Mouse (Mus musculus): ENCODE results near the gene Cntnap1.

Cntnap1 gene

DNA sequence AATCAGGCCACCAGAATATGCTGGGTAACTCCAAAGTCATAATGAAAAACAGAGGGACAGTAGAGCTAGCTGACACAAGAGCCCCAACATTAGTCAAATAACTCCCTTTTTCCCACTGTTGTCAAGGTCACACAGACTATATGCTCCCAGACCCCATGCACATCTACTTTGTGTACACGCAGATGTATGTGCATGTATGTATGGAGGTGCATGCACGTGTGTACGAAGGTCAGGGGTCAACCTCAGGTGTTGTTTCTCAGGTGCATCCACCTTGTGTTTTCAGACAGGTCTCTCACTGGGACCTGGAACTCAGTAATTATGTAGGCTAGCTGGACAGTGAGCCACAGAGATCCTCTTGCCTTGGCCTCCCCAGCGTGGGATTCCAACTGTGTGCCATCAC, 15.1 kb downstream of the Cntnap1 start:
- no peak for DNase-seq (ENCODE audit: low read depth, low spot score)

DNA sequence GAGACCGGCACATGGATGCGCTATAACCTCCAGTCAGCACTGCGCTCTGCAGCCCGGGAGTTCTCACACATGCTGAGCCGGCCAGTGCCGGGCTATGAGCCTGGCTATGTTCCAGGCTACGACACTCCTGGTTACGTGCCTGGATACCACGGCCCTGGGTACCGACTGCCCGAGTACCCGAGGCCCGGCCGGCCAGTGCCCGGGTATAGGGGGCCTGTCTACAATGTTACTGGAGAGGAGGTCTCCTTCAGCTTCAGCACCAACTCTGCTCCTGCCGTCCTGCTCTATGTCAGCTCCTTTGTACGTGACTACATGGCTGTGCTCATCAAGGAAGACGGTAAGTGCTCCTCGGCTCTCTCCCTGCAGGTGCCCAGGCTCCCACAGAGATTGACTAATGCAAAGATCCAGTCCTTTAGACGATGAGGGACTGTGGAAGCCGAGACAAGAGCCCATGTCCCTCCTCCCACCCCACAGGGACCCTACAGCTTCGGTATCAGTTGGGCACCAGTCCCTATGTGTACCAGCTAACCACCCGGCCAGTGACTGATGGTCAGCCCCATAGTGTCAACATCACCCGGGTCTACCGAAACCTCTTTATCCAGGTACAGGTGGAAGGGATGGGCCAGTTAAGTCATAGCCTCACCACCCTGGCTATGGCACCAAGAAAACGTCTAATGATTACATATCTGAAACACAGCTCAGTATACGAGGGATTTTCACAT, 16.4 kb downstream of the Cntnap1 start:
- no peak for DNase-seq (ENCODE audit: low read depth, low spot score)

DNA sequence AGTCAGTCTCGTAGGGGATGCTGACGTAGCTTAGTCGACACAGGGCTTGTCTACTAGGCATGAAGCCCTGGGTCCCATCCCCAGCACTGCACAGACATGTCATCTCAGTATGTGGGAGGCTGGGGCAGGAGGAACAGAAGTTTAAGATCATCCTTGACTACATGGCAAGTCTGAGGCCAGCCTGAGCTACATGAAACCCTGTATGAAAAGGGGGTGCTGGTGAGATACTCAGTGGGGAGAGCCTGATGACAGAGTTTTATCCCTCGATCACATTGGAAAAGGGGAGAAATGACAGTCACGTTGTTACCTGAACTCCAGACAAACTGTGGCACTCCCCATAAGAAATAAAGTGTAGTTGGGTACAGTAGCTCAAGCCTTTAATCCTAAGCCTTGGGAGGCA, 17.2 kb downstream of the Cntnap1 start:
- no peak for DNase-seq (ENCODE audit: low read depth, low spot score)

DNA sequence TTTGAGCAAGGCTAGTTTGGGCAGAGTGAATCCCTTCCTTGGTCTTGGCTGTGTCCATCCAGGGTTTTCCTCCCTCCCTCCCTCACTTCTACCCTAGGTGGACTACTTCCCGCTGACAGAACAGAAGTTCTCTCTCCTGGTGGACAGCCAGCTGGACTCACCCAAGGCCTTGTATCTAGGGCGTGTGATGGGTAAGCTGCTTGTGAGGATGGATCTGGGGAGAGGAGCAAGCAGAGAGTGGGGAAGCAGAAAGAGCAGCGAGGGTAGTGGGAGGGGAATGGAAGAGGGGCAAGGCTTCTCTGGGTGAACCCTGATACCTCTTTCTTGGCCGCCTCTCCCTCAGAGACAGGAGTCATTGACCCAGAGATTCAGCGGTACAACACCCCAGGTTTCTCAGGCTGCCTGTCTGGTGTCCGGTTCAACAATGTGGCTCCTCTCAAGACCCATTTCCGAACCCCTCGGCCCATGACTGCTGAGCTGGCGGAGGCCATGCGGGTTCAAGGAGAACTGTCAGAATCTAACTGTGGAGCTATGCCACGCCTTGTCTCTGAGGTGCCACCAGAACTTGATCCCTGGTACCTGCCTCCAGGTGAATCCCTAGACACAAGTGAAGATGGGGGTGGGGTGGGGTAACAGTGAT, 18.0 kb downstream of the Cntnap1 start:
- no peak for DNase-seq (ENCODE audit: low read depth, low spot score)

DNA sequence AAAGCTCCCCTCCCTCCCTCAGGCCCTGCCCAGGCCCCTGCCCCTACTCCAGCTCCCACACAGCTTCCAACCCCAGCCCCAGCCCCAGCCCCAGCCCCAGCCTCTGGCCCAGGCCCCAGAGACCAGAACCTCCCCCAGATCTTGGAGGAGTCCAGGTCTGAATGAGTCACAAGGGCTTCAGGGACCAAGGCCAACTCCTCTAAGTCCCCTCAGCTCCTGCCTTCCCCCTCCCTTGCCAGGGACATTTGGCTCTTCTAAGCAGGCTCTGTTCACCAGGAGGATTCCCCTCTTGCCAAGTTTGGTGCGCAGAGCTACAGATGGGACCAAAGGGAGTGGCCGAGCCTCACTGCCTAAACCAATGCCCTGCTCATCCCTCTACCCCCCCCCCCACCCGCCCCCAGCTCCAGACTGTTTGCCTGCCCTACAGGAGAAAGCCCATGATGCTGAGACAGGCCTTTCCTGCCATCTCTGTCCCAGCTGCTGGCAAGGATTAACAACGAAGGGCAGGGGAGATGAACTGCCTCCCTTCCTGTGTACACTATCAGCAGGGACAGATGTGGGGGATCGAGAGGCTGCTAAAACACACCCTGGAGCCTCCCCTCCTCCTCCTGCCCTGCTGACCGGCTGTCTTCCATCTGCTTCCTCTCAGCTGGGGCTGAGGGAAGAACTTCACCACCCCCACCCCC, 19.3 kb downstream of the Cntnap1 start:
- DNase-seq (ENCODE audit: low read depth, low spot score) = peak; percentile 77

DNA sequence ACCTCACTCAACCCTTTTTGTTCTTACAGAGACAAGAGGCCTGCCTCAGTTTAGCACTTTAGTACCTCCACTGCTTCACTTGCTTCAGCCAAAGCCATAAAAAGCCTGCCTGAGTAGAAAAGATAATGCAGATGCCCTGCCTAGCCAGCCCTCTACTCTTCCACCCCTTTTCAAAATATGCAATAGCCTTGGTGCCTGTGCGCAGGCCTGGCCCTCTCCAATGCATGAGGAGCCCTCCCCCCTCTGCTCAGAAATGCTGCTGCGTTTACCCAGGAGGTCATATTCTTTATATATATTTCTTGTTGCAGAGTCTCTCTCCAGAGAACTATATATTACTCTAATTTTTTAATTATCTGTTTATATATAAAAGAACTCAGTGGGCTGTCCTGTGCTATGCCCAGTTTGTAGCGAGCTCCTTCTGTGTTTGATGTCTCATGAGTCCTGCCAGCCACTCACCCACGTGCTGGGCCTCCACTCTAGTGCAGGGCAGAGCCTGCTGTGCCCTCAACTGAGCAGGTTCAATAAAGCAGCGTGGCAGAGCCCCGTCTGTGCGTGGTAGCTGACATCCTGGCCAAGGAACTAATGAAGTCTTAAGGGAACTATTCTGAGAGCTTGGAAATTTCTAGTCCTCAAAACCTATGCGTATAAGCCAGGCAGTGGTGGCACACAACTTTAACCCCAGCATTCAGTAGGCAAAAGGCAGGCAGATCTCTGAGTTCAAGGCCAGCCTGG, 20.0 kb downstream of the Cntnap1 start:
- DNase-seq (ENCODE audit: low read depth, low spot score) = no peak

DNA sequence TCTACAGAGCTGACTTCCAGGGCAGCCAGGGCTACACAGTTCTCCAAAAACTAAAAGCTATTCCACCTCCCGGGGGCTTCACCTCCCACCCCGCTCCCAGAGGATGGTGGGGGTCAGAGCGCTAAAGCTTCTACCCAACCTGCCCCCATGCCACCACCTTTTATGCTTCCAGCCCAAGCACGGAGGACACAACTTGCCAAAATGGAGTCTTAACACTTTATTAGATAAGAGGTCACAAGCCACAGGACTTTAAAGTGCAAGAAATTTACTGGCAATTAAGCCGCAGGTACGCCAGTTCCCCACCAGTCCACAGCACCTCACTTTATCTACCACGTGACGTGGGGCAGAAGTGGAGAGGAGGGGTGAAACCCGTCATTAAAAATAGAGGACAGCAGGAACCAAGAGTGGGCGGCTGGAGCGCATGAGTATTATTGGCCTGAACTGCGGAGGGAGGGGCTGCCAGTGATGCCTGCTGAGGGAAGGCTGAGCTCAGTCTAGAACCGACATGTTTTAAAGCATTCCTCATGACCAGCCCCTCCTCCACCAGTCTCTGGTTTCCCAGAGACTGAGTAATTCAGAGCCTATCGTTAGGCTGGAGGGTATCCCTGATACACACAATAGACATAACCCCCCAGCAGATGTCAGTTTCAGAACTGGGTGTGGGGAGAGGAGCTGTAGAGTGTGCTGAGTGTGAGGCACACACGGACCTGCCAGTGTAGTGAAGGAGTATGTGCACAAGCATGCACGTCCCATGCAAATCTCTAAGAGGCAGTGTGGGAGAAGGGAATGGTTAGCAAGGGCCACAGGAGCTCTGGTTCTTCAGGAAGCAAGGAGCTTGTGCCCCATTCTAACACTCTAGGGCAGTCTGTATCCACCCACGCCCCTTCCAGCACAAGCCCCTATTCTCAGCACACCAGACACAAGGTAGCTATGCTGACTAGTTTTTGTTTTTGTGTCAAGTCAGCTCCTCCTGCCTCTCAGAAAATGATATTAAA, 20.9 kb downstream of the Cntnap1 start:
- DNase-seq (ENCODE audit: low read depth, low spot score) = no peak

DNA sequence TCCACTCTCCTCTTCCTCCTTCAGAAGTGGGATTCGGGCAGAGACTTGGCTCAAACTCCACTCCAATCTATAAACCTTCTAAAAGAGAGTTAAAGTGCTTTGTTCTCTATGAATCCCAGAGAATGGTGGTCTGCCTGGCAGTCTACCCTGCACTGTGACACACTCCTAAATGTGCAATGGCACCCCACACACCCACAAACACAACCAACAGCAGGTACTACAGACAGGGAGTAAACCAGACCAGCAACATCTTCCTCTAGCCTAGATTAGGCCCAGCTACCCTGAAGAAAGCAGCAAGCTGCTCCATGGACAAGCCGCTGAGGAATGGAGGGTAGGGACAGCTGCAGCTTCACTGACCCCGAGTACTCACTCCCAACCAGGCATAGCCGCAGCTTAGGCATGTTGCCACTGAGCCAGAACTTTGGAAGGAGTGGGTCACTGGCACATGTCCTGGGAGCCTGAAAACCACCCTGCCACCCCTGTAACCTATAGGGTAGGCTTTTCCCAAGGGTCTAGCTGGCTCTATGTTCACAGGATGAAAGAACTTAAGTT, 21.7 kb downstream of the Cntnap1 start:
- no peak for DNase-seq (ENCODE audit: low read depth, low spot score)

DNA sequence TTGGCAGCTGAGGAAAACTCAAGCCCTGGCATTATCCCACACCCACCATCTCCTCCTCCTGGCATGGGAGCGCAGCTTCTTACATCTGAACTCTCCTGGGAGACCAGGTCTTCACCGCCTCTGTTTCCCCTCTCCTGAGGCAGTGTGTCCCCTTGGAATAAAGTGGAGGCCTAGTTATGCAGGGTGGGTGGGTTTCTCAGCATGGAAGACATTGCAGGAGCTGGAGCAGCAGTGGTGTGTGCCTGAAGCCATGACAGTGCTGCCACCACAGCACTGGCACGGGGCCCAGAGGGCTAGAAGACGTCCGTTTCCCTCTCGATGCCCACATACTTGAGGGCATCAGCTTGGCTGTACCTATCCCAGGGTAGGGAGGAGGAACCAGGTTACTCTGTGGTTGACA, 22.3 kb downstream of the Cntnap1 start:
- no peak for DNase-seq (ENCODE audit: low read depth, low spot score)

DNA sequence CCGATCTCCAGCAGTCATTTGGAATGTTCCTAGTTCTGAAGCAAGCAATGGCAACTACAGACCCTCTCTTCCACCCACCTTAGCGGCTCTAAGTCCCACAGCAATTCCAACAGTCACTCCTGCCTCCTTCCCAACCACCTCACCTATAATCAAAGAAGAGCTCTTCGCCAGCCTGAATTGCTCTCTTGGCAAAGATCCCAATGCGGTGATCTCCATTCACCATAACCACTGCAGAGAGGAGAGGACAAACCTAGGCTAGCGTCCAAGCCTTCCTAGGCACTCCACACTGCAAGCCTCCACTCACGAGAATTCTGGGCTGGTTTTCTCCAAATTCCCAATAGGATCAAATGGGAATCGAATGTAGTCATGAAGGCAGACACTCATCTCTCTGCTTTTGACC, 22.8 kb downstream of the Cntnap1 start:
- DNase-seq (ENCODE audit: low read depth, low spot score) = no peak

DNA sequence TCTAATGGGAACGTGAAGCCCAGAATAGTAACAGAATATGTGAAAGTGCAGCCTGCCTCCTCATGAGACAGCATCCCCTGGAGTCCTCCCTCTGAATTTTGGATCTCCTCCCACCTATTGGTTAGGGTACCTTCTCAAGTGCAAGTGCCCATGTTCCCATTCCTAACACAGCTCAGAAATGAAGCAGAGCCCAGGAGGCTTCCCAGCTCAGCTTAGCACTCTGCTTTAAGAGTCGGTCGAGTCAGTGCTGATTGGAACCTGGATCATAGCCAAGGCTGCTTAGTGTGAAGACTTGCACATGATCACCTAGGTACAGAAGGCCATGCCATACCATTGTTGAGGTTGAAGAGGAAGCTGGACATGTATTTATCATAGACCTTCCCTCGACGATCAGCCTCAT, 23.8 kb downstream of the Cntnap1 start:
- no peak for DNase-seq (ENCODE audit: low read depth, low spot score)

DNA sequence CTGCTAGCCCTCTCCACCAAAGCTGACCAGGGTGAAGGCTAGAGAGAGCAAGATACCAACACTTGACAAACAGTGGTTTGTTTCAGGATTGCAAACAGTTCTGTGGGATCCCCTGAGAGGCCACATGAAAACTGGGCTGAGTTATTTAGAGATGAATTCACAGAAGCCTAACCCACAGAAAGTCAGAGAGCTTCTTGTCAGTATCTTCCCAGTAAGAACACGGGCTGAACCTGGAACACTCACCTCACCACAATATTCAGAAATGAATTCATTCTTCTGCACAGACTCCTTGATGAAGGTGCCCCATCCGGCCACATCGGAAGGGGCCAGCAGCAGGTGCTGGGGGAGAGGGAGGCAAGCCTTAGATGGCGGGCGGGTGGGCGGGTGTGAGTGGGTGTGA, 24.3 kb downstream of the Cntnap1 start:
- DNase-seq (ENCODE audit: low read depth, low spot score) = no peak

DNA sequence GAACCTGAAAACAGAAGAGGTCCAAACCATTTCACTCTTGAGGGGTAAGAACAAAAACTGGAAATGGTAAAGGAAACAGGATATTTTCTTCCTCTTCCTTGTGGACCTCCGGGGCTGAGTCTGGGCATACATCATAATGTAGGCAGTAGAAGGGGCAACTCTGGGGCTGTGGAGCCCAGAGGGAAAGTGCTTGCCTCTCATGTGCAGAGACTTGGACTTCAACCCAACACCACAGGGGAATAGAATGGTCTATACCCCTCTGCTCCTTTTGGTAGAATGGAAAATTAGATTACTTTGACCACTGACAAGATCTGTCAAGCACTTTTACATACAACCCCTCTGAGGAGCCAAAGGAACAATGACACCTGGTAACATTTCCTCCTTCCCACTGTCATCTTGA, 24.8 kb downstream of the Cntnap1 start:
- no peak for DNase-seq (ENCODE audit: low read depth, low spot score)

DNA sequence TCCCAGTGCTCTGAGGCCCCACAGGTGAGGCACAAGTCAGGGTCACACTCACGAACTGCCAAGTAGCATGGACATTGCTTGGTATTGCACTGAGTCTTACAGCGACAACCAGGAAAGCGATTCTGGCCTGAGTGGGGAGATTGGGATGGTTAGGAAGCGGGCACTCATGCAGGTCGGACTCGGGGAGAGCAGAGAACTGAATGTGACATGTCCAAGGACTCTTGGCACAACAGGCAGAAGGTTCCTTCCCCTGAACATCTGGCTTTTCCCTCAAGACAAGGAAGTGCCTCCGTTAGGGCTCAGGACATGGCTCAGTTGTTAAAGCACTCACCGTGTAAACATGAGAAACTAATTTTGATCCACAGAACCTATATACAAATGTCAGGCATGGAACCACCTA, 25.2 kb downstream of the Cntnap1 start:
- DNase-seq (ENCODE audit: low read depth, low spot score) = no peak

DNA sequence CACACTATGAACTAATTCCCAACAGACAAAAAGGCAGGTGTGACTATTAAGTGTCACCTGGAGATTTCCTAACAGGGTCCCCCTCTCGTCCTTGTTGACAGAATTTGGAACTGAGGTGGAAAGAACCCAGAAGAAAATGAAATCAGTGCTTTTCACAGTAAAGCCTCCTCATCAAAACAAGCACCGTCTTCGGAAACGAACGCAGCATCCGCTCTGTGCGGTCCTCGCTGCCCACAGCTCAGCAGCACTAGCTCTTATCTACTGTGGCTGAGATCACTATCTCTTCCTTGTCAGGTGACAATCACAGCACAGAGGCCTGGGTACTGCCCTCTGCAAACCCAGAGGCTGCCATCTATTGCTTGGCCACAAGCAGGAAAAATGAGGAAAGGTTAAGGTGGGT, 25.9 kb downstream of the Cntnap1 start:
- DNase-seq (ENCODE audit: low read depth, low spot score) = no peak

DNA sequence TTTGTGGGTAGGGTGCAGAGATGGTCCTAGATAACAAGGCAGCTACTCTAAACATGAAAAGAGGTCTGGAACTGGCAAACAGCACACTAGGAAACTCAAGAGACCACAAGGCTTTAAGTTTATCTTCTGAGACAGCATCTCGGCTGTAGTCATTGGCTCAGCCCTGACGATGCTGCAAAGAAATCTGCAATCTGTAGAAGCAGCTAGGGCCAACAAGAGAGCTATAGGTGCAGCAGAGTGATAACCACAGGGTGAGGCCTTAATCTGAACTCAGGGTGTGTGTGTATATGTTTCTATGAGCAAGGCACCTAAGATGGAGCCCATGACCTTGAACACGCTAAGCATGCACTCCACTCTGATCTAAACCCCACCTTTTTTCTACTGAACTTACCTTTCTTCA, 29.2 kb downstream of the Cntnap1 start:
- DNase-seq (ENCODE audit: low read depth, low spot score) = no peak

DNA sequence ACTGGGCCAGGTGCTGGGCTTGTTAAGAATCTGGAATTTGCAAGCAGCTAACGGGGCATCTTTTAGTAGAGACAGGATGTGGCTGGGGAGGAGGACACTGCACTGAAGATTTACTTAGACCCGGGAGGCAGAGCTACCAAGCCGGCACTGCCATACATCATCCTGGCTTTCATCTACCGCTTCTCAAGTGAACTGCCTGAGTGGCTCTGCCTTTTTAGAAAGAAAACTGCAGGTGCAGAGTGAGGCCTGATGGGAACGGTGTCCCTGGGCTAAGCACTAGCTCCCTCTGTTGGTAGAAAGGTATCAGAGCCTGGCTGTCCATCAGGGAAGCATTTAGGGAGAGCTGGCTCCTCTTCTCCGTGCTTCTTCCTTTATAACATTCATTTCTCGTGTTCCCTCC, 30.7 kb downstream of the Cntnap1 start:
- peak; percentile 75 for DNase-seq (ENCODE audit: low read depth, low spot score)

DNA sequence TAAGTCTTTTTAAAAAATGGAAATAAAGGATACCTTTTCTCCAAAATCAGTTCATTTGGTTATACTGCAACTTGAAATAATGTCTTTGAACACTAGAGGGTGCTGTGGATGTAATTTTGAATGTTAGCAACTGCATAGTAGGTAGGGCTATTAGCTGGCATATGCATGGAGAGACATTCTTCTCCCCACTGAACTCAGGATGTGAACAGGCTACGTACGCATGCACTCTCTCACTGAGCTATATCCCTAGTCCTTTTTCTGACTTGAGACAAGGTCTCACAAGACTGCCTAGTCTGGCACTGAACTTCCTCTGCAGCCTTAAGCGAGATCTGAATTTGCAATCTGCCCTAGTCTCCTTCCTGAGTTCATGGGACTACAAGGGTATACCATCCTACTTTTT, 41.6 kb downstream of the Cntnap1 start:
- peak; percentile 84 for DNase-seq (ENCODE audit: low read depth, low spot score)

DNA sequence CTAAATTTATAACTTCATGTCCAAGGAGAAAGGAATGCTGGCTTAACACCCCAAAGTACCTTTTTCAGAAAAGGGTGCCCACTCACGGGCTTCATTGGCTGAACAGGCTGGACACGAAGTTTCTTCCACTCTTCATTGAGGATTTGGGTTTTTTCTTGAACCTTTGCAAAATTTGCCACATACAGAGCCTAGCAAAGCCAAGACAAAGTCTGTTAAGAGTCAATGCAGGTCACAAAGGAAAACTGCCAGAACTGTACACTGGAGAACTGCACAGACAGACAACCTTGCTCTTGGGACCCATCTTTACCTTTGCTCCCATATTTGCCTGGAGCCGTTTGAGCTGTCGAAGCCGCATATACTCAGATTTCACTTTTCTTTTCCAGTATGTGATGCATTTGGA, 46.6 kb downstream of the Cntnap1 start:
- no peak for DNase-seq (ENCODE audit: low read depth, low spot score)

DNA sequence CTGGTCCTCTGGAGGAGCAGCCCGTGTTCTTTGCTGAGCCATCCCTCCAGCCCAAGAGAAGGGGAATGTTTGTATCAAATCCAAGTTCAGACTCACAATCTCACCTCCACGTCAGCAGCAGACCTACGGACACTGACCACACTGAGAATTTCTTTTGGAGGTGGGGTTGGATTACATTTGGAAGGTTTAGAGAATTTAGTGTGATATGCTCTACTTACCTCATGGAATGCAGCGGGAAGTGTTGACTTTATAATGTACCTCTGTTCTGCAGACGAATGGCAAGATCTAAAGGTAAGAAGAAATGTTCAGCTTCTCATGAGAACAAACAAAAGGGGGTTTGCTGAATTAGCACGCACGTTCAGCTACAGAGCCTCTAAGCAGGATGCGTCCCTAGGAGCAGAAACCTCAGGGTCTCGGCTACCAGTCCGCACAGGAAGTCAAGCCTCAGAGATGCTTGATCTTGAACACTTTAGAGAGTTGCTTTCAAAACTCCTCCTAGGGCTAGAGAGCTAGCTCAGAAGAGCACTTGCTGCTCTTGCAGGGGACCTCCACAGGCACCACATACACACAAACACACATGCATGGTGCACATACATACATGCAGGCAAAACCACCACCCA, 48.2 kb downstream of the Cntnap1 start:
- DNase-seq (ENCODE audit: low read depth, low spot score) = no peak
